Mouse (Mus musculus) central nervous system, embryonic 11.5 days (tissue): ENCODE results near the gene Tmem60. TPM values are rescaled to one million over a fixed set of nuclear protein-coding genes. Genes with fewer than 3 reads are reported as not detected.

Source experiments
- polyA plus RNA-seq: library from polyadenylated mRNA; depleted of rRNA; stranded (reverse); fragments of >200 nt; gene quantifications from 2 replicates; pipeline ENCODE4 v1.2.3, GENCODE M21; 2012; rRNA removed

Gene Tmem60
- 15.8 and 36.5 TPM in 2 replicates for polyA plus RNA-seq

GRCm38 (mm10) chr5:20881915-20882800 lies at the start of gene Tmem60, which contains the start of gene Phtf2:
TSS of gene Tmem60 (plus strand) at chr5:20882191.
TSS of gene Phtf2 (minus strand) at chr5:20882124.

Other genes with a start within 250 kb of the Tmem60 start
- 10.4 and 13.0 TPM in 2 replicates for gene Phtf2, start 67 bp upstream of the Tmem60 start, polyA plus RNA-seq
- gene Rsbn1l, start 74.2 kb downstream of the Tmem60 start, polyA plus RNA-seq = 7.1 and 11.0 TPM in 2 replicates
- 62.4 and 88.5 TPM in 2 replicates for gene Ptpn12, start 173.7 kb downstream of the Tmem60 start, polyA plus RNA-seq